Mouse (Mus musculus): ENCODE results near the gene Simc1. TPM values are rescaled to one million over a fixed set of nuclear protein-coding genes. Genes with fewer than 3 reads are reported as not detected.

Gene Simc1
- total RNA-seq, 4 experiments from 2014 or later = 13.5 to 56.8 (median 26.1) TPM

- no peak for DNase-seq
Observed at GRCm38 (mm10) chr13:54556176-54556575, 52.6 kb downstream of the Simc1 start.

- DNase-seq = no peak
Observed at GRCm38 (mm10) chr13:54556796-54557195, 53.2 kb downstream of the Simc1 start.

GRCm38 (mm10) chr13:54557652-54558051 lies 54.1 kb downstream of the Simc1 start:
- no peak for DNase-seq

- no peak for DNase-seq
Observed at GRCm38 (mm10) chr13:54559656-54560055, 56.1 kb downstream of the Simc1 start.

- DNase-seq = no peak
Observed at GRCm38 (mm10) chr13:54560608-54561007, 57.0 kb downstream of the Simc1 start.

GRCm38 (mm10) chr13:54562562-54562961 lies 59.0 kb downstream of the Simc1 start:
- no peak for DNase-seq

- DNase-seq = no peak
Observed at GRCm38 (mm10) chr13:54564232-54565200, 60.9 kb downstream of the Simc1 start.

GRCm38 (mm10) chr13:54565201-54565581 lies 61.6 kb downstream of the Simc1 start, which contains the start of gene 4833439L19Rik:
Gene 4833439L19Rik, minus strand, starts transcription at chr13:54565435.
- DNase-seq = peak; percentile 92

- DNase-seq = no peak
Observed at GRCm38 (mm10) chr13:54565594-54566345, 62.2 kb downstream of the Simc1 start.

GRCm38 (mm10) chr13:54568380-54568779 lies 64.8 kb downstream of the Simc1 start:
- no peak for DNase-seq

- DNase-seq = no peak
Observed at GRCm38 (mm10) chr13:54569282-54569681, 65.7 kb downstream of the Simc1 start.

- peak; percentile 78 for DNase-seq
Observed at GRCm38 (mm10) chr13:54570736-54571135, 67.2 kb downstream of the Simc1 start.

- no peak for DNase-seq
Observed at GRCm38 (mm10) chr13:54571637-54572036, 68.1 kb downstream of the Simc1 start.

GRCm38 (mm10) chr13:54572621-54573020 lies 69.0 kb downstream of the Simc1 start:
- no peak for DNase-seq

- DNase-seq = peak; percentile 69
Observed at GRCm38 (mm10) chr13:54574854-54575481, 71.4 kb downstream of the Simc1 start, which contains the start of gene Arl10. Gene Arl10, plus strand, starts transcription at chr13:54575015.

- DNase-seq = no peak
Observed at GRCm38 (mm10) chr13:54575489-54575888, 71.9 kb downstream of the Simc1 start.

GRCm38 (mm10) chr13:54577652-54578507 lies 74.3 kb downstream of the Simc1 start:
- no peak for DNase-seq

GRCm38 (mm10) chr13:54581385-54581784 lies 77.8 kb downstream of the Simc1 start:
- DNase-seq = no peak

GRCm38 (mm10) chr13:54582126-54582525 lies 78.5 kb downstream of the Simc1 start:
- peak; percentile 56 for DNase-seq

- DNase-seq = no peak
Observed at GRCm38 (mm10) chr13:54582860-54583259, 79.3 kb downstream of the Simc1 start.

GRCm38 (mm10) chr13:54585831-54586230 lies 82.3 kb downstream of the Simc1 start:
- DNase-seq = no peak

Data from adrenal gland, adult 8-10 months (tissue).